Mouse (Mus musculus) T-cell, adult 2 months (primary cell): ENCODE results near the gene Meaf6.
A peak's percentile ranks its signal among the peaks of the same experiment; 100 is the strongest.

Experiments
- DNase-seq: peaks from one replicate; pipeline ENCODE4 v3.0.0; 2022; ENCODE audit warnings: low spot score

Gene Meaf6

DNA sequence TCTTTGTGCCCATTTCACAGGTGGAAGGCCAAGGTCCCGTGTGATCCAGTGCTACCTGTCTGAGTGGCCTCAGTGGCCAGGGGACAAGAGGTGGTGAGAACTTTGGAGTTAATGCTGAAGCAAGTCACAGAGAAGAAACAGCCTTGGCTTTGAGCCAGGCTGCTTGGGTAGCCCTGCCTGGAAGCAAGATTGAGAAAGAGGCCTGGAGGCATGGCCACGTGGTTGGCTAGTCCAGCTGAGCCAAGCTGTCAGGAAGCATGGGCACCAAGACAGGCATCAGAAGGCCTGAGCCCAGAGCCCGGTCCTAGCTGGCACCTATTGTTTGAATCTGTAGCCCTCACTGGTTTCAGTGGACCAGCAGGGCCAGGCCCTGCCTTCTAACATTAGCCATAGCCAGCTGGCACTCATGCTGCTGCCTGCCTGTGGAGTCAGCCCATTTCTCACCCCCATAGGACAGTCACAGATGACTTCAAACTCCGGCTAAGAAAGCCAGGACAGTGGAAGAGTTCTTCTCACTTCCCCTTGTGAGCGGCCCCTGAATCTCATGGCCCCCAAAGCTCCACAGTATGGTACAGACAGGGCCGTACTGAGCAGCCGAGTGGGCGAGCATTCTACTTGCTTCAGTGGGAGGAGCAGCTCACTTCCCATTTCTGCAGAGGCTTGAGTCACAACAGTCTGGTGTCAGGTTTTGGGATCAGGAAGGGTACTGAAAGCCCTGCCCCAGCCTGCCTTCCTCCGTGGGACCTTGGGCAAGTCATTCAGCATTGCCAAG is 31.3 kb downstream of the Meaf6 start:
- no peak for DNase-seq

DNA sequence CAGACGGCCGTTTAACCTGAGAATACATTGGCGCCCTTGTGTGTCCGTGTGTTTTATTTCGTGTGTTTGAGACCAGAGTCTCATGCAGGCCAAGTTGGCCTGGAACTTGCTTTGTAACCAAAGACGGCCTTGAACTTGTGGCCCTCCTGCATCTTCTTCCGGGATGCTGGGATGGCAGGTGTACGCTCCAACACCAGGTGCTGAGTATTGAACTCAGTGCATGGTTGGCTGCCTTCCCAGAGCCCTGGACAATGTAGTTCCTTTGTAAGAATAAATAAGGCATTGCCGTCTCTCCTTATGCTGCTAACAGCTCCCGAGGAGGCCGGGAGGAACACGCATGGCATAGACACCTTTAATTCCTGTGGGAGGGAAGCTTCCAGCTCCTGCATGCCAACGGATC is 32.0 kb downstream of the Meaf6 start:
- no peak for DNase-seq

DNA sequence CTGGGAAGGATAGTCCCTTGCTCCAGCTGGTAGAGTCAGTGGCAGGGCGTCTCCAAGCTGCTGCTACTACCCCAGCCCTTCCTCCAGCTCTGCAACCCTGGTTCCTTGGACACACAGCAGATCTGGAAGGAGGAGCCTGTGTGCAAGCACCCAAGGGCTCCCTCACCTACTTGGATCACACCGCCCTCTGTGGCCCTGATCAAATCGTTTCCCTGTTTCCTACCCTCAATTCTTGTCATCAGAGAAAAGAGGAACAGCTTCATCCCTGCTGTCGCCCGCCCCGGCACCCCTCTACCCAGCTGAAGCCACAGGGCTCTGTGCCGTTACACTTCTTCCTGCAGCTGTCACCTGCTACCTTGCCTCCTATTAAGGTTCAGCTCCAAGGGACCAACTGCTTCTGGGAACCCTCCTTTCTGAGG is 33.0 kb downstream of the Meaf6 start:
- DNase-seq: no peak

DNA sequence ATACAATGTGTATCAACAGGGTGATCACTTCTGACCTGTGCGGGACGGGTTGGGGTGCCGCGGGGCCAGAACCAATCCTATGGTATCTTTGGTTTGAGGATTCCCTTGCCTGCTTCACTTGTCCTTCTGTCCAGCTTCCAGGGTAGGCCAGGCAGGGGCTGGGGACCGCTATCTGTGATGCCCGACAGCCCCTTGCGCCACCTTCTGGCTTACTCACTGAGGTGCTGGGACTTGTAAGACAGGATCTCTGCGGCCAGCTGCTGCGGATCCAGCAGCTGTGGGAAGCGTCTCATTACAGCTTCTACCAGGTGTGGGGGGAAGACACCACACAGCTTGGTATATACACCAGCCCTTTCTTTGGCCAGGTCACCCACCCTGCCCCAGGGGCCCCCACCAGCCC is 34.1 kb downstream of the Meaf6 start:
- no peak for DNase-seq

DNA sequence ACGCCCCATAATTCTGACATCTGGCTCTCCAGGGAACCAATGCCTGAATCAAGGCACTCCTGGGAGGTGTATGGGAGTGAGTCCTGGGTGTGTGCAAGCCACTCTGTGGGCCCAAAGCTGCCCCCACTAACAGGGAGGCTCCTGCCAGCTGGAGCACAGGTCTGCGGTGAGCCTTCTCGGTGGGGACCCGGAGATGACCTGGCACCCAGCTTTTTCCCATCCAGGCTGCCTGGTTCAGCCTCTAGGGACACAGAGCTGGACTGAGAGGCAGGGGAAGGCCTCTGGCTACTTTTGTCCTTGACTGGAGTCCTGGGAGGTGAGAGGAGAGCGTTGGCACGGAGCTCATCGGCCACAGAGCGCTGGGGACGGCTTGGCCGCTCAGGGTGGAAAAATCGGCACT is 34.8 kb downstream of the Meaf6 start:
- no peak for DNase-seq

DNA sequence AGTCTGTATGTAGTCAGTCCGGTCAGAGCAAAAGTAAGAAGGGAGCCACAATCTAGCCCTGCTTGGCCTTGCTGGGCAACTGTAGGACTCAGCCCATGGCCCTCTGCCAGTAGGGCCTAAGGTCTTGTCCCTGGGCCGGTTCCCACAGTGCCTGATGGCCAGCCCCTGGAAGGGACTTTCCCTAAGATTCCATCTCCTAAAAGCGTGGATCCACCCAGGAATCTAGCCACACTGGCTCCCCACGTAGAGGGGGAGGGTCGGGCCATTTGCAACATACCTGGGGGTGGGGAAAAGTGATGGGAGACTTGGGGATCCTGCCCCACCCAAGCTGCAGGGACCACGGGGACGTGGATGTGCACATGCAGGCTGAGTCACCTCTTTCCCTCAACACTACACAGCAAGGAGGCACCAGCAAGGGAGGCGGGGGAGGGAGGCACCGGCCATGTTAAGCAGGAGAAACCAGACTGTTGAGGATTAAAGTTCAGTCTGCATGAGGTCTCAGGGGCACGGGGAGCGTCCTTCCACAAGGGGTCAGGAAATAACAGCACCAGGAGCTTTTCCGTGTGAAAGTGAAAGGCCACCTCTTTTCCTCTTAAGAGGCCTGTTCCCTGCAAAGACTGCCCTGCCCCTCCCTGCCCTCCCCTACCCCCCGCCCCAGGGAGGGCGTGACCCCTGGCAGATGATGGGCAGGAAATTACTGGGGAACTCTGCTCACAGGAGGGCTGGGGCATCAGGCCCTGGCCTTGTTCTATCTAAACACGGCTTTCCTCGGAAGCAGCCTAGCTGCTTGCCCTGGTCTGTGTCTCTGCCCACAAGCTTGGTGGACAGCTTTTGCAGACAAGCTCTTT is 37.7 kb downstream of the Meaf6 start:
- peak; percentile 42 for DNase-seq

DNA sequence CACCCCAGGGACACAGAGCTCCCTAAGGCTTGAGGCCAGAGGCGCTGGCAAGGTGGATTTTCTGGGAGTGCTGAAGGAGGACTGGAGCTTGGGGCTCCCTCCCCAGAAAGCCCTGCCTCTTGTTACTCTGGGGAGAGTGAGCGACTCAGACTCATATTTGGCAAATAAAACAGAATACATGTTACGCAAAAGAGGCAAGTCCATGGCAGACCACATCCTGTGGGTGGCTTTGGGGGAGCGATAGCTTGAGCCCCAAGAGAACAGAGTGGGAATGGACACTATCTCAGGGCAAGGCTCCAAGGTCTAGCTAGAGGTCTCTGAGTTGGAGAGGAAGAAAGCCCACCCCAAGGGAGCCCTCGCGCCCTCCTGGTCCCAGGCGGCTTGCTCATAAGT is 38.3 kb downstream of the Meaf6 start:
- peak; percentile 68 for DNase-seq

DNA sequence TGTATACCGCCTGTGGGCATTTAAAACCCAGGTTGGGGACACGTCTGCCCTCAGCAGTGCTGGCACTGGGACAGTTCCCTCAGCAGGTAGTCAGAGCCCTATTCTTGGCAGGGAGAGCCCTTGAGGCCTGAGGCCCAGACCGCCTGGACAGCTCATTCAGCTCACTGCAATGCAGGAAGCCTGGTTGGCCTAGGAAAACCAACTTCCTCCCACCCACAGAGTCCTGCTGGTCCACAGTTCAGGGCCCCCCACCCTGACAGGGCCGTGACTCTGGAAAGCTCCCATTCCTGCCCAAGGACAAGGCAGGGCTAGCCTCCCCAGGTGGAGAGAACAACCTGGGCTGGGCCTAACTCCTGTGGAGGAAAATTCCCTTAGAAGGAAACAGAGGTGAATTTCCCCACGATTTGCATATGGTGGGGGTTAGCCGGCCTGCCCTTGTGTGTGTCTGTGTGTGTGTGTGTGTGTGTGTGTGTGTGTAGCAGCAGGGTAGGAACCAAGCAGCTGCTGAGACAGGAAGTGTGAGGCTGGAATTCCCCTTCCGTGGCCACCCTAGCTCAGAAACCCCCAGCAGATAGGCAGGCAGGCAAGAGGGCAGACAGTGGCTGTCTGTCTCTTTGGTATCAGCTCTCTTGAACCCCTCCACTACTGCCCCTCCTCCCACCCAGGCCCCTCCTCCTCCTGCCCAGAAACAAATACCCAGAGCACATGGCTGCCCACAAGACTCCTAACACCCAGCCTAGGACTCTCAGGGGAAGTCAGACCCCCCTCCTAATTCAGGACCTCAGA is 39.7 kb downstream of the Meaf6 start:
- DNase-seq: peak; percentile 92

DNA sequence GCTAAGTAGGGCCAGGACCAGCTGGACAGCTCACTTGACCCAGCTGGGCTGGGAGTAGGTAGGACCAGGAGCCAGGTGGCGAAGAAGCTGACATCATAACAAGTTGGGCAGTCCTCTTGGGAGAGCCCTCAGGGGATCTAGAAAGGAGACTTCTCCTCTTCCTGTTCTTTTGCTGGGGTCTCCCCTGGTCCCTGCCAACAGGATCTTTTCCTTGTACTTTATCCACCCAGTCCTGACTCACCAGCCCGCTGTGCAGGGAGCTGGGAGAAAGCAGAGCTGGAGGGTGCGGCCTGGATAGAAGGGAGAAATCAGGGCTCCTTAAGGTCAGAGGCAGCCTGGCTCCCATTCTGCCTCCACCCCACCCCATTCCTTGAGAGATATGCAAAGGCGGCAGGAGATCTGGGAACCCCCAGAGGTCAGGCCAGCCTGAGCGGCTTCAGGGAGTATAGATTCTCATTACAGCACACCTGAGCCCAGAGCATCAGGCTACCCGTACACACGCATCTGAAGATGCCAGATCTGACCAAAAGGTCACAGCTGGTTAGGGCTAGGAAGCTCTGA is 40.5 kb downstream of the Meaf6 start:
- no peak for DNase-seq

DNA sequence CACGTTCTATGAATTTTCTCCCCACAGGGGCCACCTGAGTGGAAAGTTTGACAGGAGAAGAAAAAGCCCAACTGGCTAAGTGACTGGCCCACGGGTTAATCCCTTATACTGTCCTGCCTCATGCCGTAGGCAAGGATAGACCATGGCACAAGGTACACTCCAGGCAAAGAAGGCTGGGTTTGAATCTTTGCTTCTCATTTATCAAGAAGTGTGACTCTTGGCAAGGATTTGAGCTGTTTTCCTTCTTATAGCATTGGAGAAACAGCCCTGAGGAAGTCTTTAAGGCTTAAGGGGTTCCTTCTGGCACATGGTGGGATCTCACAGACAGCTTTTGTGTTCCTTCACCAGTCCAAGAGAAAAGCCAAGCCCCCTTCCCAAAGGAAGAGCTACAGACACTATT is 41.3 kb downstream of the Meaf6 start:
- no peak for DNase-seq

DNA sequence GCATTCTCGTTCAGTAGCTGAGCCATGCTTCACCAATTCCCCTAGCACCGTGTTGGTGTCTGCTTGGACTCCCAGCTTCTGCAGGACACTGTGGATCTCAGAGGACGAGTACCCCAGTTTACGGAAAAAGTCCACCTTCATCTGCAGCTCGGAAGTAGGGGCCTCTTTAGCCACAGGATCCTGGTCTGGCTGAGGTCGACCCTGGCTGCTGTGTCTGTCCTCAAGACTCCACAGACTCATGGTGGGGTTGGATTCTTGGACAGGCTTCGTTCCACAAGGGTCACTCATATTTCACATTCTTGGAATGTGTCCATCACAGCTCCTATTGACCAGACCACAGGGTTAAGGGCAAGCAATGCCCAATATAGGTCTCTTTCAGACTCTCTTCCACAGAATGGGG is 41.8 kb downstream of the Meaf6 start:
- no peak for DNase-seq

DNA sequence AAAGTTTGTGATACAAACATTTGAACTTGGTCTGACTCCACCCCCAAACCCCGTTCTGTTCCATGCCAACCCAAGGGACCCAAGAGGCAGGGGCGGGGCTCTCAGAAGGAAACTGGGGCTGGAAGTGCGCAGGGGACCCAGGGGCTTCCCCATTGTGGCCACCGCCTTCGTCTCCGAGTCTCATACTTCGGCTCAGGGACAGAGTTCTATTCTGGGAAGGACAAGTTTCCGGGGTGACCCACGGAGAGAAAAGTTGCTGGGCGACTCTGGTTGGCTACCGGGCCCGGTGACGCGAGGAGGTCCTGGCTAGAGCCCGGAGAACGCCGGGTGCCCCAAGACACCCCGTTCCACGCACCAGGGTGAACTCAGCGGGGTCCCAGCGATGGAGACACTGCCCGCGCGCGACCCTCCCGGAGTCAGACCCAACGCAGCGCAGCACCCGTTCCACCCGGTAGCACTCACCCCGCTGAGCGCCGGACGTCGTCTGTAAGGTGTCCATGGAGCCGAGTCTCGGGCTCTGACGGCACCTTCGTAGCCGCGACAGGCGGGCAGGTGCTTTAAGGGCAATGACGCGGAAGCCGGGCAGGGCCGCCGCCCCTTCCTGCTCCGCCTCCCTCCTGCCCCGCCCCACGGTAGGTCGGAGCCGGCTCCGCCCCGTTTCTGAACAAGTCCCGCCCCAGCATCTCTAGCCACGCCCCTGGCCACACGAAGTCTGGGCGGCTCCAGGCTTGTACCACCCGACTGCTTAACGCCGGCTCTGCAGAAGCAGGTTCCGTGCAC is 42.6 kb downstream of the Meaf6 start, which contains the start of gene Zc3h12a:
Zc3h12a (minus strand) TSS at position 536 of the 780 bp plus-strand sequence.
- DNase-seq: peak; percentile 95

DNA sequence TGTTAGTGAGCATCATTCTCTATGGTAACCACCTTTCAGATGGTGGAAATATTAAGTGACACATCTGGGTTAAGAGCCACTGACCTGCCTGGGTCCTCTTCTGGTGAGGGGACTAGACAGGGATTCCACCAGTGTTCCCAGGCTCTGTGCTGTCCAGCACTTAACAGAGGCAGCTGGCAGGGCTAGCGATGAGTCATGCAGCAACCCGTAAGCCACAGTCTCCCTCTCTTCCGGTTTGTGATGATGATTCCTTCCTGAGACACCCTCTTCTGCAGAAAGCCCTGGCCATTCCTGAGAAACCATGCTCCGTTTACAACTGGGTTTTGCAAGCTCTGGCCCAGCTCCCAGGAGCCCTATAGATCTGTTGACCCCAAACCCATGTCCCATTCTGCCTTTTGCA is 46.6 kb downstream of the Meaf6 start:
- no peak for DNase-seq

DNA sequence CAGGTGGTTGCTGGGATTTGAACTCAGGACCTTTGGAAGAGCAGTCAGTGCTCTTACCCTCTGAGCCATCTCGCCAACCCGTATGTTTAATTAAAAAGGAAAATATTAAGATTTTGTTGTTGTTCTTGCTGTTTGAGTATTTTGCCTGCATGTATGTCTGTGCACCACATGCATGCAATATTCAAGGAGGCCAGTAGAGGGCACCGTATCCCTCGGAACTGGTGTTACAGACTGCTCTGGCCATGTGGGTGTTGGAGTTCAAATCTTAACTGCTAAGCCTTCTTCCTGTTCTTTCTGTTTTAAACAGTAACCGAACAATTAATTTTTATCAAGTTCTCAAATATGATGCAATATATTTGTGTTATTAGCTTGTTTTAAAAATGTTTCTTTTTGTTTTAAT is 47.5 kb downstream of the Meaf6 start:
- peak; percentile 73 for DNase-seq

DNA sequence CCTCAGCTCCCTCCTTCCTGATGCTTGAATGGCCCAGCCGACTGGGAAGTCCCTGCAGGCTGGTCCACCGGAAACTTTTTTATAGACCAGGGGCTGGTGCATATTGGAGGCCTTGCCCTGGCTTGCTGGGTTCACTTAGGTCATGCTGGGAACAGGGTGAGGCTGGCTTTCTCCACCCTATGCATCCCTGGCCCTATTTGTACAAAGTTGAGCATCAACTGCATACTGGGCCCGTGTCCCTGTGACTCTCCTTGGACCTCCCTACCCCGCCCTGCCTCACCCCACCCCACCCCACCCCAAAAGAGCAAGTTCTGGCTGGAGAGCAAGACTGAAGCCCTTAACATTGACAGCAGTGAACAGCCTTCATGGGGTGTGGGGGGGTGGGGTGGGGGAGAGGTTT is 49.3 kb downstream of the Meaf6 start:
- no peak for DNase-seq

DNA sequence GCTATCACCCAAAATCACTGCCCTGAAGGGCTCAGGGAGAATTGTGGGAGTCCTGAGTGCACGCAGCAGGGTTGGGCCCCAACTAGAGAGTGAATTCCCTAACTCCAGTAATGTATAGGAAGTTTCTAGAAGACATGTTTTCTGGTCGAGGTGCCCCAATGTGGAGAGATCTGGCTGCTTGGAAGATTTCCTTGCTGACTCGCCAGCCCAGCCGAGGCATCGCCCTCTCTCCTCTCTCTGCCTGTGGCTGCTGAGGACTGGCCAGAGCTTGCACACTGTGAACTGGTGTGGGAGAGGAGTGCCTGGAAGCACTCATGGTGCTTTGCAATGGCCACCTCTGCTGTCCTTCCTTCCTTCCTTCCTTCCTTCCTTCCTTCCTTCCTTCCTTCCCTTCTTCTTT is 49.7 kb downstream of the Meaf6 start:
- DNase-seq: no peak

DNA sequence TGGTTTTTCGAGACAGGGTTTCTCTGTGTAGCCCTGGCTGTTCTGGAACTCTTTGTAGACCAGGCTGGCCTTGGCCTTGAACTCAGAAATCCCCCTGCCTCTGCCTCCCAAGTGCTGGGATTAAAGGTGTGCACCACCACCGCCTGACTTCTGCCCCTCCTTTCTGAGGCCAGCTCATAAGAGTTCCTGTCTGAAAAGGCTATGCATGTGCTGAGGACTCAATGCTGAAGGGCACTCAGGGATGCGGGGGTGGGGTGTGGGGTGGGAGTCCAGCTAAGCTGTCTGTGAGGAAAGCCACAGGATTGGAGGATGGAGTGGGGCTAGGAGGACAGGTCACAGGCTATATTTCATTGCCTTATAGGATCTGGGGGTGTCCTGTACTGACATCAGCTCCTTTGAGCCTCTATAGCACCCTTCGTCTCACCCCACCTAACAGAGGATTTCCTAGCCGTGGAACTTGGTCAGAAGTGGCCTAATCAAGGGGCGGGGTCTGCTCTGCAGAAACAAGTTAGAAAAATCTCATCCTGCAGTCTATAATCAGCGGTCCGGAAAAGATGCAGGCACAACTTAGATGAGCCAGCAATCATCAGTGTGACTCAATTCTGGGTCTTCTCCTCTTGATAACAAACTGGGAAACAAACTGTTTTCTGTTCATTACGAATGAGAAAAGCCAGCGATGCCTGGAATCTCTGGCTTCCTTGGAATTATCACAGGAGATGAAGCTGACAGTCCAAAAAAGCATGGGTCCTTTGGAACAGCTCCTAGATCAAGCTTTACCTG is 50.3 kb downstream of the Meaf6 start:
- no peak for DNase-seq

DNA sequence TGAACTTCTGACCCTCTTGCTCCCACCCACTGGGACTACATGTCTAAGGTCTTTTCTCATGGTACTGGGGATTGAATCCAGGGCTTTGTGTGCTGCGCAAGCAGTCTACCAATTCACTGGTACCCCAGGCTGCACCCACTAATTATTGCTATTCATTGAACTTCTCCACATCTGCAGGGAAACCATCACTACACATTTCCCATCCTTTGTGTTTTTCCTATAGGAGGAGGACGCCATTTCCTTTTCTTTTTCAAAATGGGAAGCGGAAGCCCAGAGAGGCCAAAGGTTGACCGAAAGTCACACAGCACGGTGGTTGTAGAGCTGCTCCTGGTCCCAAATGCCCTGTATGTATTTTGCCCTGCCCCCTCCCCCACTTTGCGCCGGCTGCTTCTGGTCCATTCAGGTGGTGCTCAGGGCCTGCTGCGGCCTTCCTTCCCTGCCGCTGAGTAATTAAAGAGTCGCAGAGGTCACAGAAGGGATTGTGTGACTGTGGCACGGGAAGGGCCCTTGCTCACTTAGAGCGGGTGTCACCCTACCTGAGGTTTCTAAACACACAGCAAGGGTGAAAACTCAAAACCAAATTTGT is 51.5 kb downstream of the Meaf6 start:
- no peak for DNase-seq

DNA sequence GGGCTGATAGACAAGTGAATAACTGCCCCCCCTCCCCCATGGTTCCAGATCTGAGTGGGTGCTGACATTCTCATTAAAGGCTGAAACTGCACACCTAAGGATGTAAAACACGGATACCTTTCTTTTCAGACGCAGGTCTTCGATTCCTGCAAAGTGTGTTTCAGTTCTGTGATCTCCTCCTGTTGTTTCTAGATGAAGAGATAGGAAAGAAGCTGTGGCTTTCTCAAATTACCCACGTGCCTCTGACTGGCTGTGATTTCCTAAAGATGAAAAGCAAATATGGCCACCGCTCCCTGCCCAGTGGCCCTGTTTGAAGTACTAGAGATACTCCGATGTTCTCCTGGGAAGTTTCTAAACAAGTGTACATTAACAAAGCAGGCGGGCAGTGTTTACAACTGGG is 53.4 kb downstream of the Meaf6 start:
- DNase-seq: no peak

DNA sequence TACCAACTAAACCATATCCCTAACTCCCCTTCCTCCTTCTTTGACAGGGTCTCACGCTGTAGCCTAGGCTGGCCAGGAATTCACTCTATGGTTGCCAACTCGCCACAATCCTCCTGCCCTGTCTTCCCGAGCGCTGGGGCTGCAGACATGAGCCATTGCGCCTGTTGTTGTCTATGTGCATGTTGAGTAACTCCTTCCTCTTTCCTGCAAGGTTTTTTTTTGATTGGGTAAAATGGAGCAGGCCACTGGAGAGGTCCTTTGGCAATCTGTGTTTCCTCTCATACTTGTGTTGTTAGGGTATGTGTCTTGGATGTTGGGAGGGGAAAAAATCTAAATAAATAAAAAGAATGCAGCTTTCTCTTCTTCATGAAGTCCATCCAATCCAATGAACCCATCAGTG is 59.3 kb downstream of the Meaf6 start:
- no peak for DNase-seq
